Mouse (Mus musculus): ENCODE results near the gene Gsk3a.
A peak's percentile ranks its signal among the peaks of the same experiment; 100 is the strongest.

Gsk3a gene

DNA sequence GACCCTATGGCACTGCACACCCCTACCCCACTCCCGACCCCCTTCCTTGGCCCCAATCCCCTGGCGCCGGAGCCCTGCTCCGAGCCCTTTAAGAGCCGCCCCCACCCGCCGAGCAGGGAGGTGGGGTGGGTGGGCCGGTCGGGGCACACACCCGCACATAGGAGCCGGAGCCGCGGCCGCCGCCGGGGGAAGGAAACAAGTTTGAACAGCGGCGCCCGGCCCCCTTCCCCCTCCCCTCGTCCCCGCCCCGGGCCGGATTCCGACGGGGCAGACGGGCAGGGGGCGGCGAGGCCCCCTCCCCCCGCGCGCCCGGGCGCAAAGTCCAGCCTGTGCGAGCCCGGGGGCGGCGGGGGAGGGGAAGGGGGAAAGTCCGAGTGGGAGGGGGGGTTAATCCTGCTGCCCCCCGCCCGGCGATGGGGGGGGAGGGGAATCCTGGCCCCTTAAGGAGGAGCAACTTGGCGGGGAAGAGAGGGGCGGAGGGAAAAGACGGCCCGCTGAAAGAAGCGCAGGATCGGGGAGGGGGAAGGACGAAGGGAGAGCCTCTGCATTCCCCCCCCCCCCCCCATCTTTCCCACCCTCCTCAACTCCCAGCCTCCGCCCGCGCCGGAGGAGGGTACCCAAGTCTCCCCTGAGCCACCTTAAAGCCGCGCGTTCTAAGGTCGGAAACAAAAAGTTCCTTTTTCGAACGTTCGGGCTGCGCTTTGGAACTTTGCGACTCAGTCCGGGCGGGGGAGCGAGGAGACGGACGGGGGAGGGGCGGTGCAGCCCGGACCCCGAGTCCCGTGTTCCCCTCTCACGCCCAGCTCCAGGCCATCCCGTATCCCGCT, 11.9 kb upstream of the Gsk3a start:
- ATAC-seq (ENCODE audit: low TSS enrichment): no peak

DNA sequence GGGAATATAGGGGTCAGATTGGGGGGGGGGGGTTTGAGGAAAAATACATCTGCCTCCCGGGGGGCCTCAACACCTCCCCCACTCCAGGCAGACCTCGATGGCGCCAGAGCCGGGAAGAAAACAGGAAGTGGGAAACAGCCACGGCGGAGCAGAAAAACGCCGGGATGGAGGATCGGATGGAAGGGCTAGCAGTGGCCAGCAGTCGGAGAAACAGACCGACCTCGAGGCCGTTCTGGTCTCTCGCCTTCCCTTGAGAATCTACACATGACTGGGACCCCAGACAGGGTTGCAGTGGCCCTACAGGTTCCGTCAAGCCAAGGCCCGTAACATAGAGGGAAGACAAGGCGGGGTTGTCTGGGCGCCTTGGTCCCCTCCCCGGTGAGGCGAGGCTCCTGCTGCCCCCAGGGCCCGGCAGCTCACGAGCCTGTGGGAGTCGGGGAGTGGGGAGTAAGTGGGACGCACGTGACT, 11.2 kb upstream of the Gsk3a start:
- no peak for ATAC-seq (ENCODE audit: low TSS enrichment)

DNA sequence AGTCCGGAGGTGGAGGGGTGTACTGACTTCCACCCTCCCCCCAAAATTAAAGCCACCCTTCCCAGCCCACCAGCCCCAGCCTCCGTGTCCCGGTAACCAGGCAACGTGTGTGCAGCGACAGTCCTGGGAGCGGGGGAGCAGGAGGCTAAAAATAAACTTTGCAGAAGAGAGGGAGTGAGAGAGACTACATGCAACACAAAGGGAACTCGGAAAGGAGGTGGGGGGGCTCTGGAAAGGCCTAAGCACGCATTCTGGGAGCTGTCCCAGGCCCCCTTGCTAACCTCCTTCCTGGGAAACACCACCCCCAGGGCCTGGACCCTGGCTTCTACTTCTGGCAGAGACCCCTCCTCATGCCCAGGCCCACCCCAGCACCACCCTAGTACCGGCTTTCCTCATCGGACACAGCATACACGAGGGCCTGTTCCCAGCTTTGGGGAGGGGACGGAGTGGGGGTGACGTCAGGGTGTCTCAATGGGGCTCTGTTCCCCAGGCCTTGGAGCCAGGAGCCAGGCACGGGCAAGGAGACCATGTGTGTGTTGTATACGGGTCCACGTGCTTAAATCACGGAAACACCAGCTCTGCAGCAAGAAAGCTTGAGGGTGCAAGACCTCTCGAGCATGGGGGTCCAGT, 10.5 kb upstream of the Gsk3a start:
- peak; percentile 53 for ATAC-seq (ENCODE audit: low TSS enrichment)

DNA sequence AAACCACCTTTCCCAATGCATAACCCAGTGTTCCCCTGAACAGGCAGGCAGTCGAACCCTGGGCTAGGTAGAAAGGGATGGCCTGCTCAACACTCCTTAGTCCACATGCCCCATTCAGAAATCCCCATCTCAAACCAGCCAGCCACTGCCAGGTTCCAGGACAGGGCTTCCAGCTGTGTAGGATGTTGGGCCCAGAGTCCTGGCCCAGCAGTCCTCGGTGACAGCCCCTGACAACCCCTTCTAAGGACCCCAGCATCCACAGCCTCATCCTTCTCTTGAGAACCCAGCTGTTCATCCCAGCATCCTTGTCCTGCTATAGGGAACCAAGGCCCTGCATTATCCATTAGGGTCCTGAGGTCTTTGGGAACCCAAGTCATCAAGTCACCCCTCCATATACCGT, 9.8 kb upstream of the Gsk3a start:
- ATAC-seq (ENCODE audit: low TSS enrichment): no peak

DNA sequence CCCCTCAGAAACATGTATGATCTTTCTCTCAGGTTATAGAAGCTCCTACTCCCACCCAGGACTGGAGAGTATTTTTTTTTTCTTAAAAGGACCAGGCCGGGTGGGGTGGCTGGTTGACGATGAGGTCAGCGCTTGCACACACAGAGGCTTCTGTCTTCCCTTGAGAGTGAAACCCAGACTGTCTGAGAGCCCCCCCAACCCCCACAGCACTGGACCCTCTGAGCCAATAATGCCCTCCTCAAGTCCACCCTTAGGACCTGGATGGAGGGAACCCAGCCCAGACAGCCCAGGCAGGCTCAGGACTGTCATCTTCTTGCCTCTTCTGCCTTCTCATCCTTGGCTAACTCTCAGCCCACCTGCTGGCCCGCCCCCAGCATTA, 9.1 kb upstream of the Gsk3a start:
- ATAC-seq (ENCODE audit: low TSS enrichment): no peak

DNA sequence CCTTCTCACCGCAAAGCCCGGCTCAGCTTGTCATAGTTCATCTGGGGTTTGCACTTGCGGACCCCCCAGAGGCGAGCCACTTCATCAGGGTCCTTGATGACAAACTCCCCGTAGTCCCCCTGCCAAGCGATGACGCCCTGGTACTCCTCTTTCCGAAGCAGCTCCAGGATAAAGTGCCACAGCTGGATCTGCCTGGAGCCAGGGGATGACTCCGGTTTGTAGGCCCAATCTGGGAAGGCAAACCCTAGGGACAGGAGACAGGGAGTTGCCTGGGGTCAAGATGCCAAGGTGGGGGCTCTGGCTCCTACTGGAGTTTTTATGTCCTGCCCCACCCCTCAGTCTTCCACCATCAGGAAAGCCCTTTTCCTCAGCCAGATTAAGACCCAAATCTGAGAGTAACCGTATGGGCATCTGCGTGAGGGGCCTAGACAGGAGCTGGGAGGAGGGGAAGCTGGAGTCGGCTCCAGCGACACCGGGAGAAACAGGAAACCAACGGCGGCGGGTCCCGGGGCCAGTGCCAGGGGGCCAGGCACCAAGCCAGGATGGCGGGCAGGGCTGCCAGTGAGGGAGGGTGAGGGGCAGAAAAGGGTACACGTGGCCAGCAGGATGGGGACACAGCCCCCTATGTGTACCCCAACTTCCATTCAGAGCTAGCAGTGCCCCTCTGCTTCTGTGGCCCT, 8.6 kb upstream of the Gsk3a start:
- ATAC-seq (ENCODE audit: low TSS enrichment): no peak

DNA sequence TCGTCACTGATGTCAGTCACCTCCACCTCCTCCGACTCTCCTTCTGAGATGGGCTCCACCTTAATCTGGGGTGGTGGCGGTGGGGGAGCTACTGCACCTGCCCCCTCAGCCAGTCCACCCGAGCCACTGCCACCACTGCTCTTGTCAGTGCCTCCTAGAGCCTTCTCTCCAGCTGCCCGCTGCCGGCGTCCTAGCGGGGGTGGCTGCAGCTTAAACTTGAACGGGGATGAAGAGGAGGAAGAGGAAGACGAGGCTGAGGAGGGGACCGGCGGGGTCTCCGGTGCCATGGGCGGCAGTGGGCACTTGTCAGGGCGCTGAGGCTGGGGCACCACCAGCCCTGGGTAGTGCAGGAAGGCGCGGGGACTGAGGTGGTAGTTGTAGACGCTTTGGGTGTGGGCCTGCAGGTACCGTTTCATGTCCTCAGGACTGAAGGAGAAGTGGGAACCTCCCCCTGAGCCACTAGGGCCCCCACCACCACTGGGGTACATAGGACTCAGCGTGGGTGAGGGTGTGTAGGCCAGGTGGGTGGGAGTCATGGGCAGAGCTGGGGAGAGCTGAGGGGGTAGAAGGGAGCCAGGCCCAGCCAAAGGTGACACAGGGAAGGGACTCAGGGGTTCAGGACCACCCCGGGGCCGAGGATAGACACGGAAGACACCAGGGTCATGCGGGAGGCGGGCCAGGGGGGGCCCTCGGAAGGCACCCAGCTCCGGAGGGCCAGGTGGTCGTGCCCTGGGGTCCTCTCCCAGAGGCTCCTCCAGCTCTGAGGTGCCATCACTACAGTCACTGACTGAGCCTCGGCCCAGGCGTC, 7.1 kb upstream of the Gsk3a start:
- ATAC-seq (ENCODE audit: low TSS enrichment): no peak

DNA sequence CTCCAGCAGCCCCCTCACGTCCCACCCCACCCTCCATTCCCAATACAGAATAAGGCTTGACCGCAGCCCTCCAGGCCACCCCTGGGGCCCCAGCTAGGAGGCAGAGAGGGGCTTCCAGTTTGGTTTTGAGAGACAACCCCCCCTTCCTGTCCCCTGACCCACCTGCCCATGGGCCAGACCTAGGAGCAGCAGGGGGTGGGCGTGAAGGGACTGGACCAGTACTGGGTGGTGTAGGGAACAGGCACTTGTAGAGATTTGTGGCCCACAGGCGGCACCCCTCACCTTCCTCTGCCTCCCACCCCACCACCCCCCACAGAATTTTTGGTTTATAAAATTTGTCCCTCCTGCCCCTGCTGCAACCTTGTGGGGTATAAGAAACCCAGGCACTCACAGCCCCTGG, 5.7 kb upstream of the Gsk3a start:
- ATAC-seq (ENCODE audit: low TSS enrichment): no peak

DNA sequence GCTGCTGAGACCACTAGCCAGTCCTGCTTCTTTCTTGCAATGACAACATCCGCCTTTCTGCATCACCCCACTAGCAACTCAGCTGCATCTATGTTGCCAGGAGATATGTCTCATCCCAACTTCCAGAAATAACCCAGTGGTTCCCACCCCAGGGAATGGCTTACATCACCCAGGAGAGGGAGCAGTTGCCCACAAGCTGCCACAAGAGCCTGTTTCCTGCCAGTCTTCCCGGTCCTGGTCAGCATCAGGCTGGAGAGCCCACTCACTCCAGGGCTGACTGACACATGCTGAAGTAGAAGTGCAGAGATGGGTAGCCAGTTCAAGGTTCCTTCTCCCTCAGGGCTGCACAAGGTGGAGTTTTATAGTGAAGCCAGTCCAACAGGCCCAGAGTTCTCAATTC, 3.4 kb upstream of the Gsk3a start:
- ATAC-seq (ENCODE audit: low TSS enrichment): peak; percentile 39

DNA sequence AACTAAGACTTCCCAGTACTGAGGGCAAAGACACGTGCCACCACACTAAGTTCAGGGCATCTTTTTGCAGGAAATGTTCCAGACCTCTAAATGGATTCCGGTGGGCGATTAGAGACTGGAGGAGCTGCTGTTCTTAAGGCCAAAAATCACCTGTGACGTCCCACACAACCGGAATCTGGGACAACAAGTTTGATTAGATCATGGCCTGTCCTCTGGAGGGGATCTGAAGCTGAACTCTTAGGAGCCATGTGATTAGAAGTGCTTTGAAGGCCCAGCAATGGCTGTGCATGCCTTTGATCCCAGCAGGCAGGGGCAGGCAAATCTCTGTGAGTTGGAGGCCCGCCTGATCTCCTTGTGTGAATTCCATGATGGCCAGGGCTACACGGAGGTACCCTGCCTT, 3.0 kb upstream of the Gsk3a start:
- no peak for ATAC-seq (ENCODE audit: low TSS enrichment)

DNA sequence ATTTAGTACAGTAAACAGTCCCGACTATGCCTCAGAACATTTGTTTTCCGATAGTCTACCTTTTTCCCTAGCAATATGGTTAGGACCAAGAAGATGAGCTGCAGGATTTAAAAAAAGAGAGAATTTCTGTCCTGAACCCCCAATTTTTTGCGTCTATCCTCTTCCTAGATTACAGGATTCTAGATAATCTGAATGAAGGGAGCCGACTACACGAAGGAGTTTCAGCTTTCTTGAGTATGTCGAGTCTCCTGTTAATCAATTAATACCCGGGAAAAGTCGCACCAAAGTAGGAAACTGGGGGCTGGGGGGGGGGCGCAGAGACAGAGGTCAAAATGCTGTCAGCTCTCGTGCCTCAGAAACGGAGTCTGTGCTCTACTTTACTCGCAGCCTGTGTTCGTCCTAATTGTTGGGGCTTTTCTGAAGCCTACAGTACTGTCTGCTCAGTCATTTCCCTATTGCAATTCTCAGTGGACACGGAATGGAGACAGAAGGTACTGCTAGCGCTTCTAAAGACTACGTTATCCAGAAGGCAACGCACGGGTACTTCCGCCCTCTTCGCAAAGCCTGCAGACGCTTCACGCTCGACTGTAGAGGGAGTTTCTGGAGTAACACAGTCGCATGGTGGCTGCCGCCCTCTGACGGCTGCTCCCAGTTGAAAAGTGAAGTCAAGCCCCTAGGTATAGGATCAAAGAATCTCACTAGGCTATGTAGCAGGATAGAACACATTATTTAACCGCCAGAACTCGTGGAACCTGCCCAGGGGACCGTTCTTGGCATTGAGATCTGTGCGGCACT, 1.4 kb upstream of the Gsk3a start:
- ATAC-seq (ENCODE audit: low TSS enrichment): peak; percentile 56

DNA sequence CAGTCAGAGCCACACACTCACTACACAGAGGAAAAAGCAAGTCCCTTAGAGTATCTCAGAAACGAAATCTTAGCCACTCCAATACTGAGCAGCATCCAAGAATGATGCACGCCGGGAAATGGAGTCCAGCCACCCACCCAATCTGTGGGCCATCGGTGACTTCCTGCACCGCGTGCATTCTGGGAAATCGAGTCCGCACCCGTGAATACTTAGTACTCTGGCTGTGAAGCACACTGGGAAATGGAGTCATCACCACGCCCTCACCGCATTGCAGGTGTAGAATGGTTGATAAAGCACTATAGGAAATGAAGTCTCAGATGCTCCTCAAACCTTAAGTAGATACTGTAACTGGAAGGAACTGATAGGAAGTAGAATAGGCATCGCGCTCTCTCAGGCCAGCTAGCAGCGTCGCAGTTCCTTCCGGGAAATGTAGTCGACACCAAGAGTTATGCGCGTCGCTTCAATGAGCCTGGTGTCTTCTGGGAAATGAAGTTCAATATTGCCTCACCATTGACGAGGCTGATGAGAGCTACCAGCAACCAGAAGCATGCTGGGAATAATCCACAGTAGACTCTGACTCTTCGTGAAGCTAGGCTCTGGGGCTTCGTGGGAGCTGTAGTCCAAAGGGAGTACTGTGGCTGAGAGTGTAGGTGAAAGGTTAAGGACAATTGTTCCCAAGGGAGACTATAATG, 510 bp upstream of the Gsk3a start:
- peak; percentile 69 for ATAC-seq (ENCODE audit: low TSS enrichment)

DNA sequence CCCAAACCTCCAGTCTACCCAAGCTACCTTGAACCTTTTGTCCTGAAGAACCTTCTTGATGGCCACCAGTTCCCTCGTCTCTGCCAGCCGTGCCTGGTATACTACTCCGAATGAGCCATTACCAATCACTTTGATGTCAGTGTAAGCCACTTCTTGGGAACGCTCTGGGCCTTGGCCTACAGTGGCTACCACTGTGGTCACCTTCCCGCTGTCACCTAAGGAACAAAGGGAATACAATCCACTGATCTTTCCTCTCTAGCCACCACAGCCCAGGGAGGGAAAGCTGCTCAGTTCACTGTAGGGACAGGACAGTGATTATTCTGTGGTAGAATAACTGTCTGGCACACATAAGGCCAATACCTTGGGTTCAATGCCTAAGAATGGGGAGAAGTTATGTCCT, 2.1 kb downstream of the Gsk3a start:
- no peak for ATAC-seq (ENCODE audit: low TSS enrichment)

DNA sequence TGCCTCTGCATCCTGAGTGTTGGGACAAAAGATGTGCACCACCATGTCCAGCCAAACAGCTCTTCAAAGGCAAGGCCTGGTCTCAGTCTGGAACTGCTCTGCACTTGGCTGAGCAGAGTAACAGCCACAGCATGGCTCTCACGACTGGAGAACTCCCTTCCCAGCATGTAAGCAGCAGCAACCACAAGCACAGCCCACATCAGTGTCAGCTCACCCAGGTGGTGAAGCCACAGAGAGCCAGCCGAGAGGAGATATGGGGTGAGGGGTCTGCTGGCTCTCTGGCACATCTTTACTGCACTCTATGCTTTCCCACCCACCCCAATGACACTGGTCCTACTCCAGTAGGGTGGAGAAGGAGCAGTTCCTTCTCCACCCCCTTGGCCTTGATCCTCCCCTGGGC, 4.6 kb downstream of the Gsk3a start:
- ATAC-seq (ENCODE audit: low TSS enrichment): no peak

DNA sequence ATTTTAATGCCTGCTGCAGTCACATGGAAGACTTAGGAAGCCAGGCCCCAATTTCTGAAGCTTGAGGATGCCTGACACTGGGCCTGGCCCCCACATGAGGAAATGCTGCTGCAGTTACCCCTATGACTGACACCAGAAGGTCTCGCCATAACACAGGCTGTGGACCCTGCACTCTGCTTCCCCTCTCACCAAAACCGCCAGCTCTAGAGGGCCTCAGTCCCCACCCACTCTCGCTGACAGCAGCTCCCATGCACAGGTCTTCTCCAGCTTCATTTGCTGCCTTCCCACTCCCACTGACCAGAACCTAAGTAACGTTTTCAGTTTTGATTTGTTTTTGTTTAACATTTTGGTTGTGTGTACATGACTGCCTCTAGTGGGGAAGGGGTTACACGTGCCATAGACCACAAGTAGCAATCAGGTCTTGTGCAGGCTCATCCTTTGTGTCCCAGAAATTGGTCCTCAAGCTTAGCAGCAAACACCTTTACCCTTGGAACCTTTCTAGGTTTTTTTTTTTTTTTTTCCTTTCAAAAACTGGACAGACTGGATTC, 5.5 kb downstream of the Gsk3a start:
- ATAC-seq (ENCODE audit: low TSS enrichment): no peak

DNA sequence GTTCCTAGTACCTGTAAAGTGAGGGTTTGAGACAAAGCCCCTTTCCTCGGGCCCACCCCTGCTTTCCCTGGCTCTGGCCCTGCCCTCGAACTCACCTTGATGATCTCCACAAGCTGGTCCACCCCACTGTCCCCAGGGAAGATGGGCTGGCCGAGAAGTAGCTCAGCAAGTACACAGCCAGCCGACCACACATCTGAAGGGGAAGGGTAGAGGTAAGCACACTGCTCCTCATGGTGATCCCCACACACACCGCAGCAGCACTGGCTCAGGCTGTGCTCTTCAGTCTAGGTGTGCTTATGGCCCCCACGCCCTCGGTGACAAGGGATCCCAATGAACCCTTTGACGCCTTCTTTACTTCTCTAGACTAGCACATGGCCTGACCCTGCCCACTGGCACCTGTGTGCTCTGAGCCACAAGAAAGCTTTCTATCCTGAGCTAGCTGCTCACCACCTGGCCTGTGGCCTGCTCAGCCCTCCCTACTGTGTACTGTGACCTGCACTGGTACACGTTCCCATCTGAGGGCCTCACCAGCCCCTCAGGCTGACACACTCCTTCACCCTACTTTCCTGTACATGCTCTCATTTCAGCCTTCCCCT, 6.9 kb downstream of the Gsk3a start:
- ATAC-seq (ENCODE audit: low TSS enrichment): no peak

DNA sequence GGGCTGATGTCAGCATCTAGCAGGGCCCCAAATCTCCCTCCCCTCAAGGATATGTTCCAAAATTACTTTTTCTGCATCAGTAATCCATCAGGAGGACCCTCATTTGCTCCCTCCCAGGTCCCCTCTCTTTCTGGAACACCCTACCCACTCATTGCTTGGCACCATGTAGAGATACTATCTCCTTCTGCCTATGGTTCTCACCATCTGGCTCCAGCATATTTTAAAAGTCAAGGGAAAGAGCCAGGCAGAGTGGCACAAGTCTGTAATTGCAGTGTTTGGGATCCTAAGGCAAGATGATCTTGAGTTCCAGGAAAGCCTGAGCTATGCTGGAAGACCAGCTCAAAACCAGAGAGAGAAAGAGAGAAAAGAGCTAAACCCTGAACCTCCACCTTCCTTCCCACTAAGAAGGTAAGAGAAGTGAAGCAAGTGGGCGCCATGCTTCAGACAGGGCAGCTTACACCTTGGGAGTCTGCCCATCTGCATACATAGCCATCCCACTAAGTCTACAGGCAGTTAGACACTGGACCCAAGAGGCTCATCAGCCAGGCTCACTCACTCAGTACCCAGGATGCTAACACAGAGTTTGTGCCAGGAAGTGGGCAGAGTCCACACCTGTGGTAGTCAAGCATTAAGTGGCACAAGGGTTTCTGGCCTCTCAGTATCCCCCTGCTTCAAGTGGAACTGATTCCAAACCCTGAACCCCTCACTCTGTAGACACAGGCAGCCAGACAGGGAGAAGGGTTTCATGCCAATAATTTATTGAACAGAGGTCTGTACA, 9.9 kb downstream of the Gsk3a start:
- ATAC-seq (ENCODE audit: low TSS enrichment): peak; percentile 32; the same call in 1 of the 2 replicates

DNA sequence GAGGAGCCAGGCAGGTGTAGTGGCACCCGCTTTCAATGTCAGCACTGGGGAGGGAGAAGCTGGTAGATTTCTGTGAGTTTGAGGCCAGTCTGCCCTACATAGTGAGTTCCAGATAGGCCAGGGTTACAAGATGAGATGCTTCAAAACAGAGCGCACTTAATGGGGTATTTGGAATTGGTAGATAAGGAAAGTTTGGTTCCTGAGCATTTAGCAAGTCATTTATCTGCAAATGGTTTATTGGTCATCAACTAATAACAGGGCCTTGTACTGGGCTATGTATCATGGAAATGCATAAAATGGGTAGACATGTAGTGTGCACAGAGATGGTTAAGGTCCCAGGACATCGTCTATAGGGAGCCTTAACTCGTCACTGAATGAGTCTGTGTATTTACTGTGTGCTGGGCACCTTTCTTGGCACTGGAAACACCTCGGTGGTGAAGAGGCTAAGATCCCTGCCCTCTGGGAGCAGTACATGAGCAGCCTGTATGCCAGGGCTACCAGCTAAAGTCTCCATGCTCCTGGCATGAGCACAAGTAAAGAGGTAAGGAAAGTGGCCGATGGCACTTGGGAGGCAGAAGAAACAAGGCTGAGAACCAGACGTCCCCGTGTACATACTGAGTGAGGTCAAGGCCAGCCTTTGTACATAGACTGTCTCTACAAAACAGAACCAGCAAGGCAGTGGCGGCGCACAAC, 15.2 kb downstream of the Gsk3a start:
- ATAC-seq (ENCODE audit: low TSS enrichment): no peak
